Mouse (Mus musculus) layer of hippocampus, adult 8-10 months (tissue): ENCODE measurements around the gene Nol12. TPM values are rescaled to one million over a fixed set of nuclear protein-coding genes. Genes with fewer than 3 reads are reported as not detected.

Source experiments
- DNase-seq, 2 experiments: peaks; one replicate each; pipeline ENCODE4 v3.0.0; 2022; ENCODE audit warnings: low spot score in 2 of 2
- total RNA-seq, 4 experiments: library from RNA; stranded (reverse); gene quantifications; 2 replicates each; pipeline ENCODE4 v1.2.4; 2022

The Nol12 gene
- total RNA-seq, 4 experiments from 2014 or later = 34.4 to 41.8 (median 37.7) TPM

DNA sequence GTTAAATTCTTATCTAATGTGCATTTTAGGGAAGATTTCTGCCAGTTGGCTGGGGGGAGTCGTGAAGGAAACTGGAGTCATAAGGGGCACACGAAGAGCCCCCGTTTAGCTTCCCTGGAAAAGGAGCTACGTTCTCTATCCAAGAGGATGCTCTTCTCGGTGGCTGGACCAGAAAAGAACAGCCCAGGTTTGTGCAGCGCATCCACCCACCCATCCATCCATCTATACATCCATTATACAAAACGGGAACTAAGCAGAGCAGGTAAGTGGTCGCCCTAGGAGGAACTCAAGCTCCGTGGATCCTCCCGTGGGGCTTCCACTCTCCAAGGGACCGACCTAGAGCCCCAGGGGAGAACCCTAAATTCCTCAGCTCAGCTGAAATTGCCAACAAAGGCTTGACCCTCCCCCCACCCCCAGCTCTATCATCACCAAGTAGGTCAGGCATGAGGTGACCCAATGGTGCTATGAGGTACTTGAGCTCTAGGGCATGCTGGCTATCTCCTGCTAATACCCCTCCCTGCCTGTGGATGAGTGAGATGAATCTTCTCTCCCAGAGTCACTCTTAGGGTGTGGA lies 13.5 kb downstream of the Nol12 start:
- DNase-seq = no peak

DNA sequence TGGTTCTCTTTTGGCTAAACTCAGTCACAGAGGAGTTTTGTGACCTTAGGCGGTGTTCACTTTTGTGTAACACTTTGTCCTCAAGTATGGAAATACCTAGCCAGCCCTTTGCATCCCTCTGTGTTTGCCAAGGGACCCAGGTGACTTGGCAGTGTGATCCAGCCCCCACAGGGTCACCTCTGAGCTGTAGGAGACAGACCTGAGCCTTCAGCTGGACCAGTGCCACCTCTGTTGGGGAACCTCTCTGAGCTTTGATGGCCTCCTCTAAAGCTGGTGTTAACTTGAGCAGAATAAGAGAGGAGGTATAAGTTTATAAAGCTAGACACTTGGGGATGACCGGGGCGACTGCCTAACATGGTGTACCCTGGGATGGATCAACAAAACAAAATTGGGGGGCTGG lies 14.2 kb downstream of the Nol12 start:
- DNase-seq = no peak

DNA sequence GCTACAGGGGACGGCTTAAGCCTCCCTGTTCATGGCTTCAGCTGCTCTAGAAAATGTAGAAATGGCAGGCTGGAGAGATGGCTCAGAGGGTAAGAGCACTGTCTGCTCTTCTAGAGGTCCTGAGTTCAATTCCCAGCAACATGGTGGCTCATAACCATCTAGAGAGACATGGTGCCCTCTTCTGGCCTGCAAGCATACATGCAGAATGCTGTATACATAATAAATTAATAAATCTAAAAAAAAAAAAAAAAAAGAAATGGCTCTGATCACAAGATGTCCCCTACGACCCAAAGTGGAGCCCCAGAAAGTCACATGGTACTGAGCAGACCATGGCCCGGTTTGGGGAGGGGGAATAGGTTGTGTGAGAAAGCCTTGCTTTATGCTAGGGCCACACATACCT lies 20.9 kb downstream of the Nol12 start:
- no peak for DNase-seq

DNA sequence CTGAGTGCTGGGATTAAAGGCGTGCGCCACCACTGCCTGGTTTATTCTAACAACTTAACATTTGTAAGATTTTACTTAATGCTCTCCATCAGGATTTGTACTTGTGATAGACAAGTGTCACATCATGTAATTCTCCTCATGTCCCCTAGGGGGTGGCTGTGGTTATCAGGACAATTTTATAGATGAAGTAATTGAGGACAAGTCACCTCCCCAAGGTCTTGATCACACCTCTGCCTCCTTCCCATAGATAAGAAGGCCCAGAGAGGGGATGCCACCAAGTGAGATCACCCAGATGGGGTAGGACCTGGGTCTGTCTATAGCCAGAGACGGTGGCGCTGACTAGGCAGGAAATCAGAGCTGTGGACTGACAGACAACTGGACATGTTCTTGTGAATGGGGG lies 21.6 kb downstream of the Nol12 start:
- DNase-seq = no peak

DNA sequence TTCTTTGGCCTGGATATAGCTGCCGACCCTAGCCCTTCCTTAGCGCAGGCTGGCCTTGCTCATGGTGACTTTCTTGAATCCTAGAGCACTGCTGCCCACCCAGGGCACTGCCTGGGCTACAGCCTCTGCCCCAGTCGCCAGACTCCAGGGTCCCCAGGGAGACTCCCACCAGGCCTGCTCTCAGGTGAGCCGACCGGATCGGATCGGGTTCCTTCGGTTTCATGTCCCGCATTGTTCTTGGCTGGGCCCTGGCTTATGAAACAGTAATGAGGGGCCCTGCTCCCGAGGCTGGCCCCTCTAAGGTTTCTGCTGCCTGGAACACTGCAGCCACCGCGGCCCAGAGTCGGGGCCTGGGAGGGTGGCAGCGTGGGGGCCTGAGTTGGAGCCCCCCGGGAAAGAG lies 22.3 kb downstream of the Nol12 start:
- DNase-seq = no peak

DNA sequence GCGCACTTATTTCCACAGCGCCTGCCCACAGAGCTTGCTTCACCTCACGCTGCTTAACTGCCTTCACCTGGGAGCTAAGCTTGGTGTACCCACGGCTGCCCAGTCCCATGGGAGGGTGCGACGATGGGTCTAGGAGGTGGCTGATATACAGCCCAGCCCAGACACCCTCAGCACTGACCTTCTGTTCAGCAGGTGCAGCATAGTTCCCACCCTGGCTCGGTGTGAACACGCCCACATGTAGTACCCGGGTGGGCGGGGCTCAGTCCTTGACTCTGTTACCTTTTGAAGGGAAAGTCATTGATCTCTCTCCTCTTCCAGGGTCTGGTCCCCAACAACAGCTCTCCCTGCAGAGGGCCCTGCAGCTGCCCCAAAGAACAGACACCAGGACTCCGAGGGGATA lies 24.8 kb downstream of the Nol12 start:
- DNase-seq = no peak

DNA sequence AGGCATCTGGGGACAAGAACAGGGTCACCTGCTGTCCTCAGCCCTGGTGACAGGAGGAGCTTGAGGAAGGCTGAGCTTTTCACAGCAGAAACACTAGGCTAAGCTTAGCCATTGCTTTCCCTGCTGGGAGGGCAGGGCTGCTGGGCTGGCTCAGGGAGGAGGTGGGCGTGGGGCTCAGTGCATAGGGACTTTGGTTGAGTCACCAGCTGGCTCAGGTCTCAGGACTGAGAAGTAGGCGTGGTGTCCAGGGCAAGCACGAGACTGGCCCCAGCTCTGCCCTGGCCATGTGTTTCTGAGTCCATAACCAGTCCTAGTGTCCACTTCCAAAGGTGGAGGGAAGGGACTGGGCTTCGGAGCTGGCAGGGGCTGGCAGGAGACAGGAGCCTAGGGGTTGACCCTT lies 25.4 kb downstream of the Nol12 start:
- DNase-seq = no peak

DNA sequence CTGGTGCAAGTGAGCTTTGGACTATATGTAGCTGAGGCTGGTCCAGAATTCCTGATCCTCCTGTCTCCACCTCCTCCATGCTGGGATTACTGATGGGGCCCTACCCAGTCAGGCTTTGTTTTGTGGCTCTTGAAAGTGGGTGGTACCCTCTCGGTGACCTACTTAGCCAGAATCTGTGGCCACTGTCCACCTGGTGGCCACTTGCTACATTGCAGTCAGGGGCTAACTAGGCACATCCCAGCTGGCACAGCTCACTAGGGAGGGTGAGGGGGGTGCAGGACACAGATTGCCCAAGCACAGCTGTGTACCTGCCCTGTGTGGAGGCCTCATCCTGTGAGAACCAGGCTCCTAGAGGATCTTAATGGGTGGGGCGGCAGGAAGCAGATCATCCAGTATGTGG lies 28.2 kb downstream of the Nol12 start:
- peak in 1 of 2 experiments; percentile 25 for DNase-seq

DNA sequence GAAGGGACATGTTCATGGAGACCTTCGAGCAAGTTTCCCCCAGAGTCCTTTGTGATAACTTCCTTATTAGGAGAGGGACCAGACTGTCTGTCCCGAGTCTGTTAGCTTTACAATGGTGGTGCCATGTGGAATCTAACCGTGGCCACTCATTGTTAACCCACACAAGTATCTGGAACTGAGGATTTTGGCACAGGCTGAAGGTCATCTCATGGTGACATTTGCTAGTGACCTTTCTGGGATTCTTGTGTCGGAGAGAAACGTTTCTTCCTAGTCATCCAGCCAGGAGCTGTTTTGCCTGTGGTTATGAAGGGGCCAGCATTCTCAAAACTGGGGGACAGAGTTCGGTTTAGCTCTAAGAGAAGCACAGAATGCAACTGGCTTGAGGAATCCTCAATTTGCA lies 36.9 kb downstream of the Nol12 start:
- DNase-seq = no peak

DNA sequence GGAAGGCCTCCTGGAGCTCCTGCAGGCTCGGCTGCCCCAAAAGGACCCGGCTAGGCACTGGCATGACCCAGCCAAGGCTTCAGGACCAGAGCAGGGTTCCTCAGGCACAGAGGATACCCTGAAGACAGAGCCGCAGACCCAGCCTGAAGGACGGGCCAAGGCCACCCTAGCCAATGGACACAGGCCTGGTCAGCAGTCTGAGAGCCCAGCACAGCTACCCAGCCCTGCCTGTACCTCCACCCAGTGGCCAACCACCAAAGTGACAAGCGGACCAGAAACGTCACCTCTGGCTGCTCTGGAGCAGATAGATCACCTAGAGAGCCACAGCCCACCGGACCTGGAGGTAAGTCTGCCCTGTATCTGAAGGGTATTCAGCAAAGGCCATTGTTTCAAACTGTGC lies 39.2 kb downstream of the Nol12 start:
- DNase-seq = no peak

DNA sequence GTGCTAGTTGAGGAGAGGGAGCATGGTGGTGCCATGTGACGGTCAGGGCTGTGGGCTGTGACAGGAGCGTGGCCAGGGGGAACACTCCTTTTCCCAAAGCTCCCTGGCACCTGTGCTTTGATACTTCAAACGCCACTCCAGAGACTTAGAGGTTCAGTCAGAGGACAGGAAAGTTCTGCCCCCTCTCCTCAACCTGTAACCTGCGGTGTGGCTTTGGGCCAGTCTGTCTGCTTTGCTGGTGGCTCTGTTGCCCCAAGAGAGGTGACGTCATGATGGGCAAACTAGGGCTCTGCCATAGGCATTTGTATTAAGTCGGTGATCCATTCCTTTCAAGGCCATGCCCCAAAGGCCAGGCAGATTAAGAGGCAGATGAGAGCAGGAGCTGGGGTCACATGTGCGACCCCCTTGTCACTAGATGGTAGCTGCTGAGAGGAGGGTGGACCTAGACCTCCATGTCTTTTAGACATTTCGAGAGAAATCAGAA lies 43.0 kb downstream of the Nol12 start:
- no peak for DNase-seq

DNA sequence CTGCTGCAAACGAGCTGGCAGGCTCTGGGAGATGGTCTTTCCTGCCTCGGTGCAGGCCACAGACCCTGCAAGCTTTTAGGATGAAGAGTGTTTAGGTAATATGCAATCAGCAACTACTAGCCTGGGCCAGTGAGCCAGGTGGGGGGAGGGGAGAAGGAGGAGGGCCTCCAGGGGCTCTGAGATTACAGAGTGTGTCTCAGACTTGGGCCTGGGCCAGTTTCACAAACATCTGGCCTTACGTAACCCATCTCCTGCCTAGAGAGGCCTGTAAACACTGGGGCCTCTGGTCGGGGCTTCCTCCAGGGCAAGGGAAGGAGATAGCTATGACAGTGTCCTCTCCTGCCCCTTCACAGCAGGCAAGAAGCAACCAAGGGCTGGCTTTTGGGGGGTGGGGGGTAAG lies 44.1 kb downstream of the Nol12 start:
- DNase-seq = no peak

DNA sequence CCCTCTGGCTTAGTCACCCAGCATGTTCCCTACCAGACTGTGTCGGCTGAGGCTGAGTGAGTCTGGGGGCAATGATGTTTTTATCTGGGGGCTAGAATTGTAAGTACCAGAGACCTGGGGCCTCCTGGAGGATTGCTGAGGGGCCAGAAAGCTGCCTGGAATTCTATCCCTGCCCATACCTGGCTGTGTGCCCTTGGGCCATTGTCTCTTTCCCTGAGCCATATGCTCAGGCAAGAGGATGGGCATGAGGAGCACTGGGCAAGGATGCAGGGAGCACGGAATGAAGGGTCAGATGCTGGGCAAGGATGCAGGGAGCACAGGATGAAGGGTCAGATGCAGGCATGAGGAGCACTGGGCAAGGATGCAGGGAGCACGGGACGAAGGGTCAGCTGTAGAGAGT lies 45.4 kb downstream of the Nol12 start:
- no peak for DNase-seq

DNA sequence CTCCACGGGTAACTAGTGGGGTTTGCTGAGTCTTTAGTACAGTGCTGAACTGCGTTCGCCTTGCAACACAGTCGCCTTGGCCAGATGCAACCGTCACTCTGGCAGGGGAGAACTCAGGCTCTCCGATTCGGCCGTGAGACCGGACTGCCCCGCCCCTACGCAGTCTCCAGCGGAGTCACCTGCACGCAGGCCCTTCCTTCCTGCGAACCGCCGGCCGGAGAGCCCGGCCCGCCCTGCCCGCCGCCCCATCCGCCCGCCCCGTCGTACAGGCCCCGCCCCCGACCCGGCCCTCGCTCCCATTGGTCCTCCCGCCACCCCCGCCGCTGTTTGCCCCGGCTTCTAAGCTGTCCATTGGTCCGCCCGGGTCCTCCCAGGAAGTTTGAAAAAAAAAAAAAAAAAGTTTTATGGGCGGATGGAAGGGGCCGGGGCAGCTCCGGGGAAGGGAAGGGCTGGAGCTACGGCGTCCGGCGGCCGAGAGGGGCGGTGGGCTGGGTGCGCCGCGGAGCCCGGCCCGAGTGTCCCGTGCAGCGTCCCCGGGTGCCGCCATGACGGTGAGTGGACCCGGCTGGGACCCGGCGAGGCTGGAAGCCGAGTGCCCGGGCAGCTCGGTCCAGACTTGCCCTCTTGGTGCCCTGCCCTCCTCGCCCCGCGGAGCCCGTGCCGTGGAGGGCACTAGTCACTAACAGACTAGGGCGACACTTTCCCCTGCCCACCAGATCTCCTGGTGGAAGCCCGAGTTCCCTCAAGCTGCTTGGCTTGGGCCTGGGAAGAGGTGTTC lies 48.1 kb downstream of the Nol12 start:
- DNase-seq = peak in 1 of 2 experiments; percentile 33

DNA sequence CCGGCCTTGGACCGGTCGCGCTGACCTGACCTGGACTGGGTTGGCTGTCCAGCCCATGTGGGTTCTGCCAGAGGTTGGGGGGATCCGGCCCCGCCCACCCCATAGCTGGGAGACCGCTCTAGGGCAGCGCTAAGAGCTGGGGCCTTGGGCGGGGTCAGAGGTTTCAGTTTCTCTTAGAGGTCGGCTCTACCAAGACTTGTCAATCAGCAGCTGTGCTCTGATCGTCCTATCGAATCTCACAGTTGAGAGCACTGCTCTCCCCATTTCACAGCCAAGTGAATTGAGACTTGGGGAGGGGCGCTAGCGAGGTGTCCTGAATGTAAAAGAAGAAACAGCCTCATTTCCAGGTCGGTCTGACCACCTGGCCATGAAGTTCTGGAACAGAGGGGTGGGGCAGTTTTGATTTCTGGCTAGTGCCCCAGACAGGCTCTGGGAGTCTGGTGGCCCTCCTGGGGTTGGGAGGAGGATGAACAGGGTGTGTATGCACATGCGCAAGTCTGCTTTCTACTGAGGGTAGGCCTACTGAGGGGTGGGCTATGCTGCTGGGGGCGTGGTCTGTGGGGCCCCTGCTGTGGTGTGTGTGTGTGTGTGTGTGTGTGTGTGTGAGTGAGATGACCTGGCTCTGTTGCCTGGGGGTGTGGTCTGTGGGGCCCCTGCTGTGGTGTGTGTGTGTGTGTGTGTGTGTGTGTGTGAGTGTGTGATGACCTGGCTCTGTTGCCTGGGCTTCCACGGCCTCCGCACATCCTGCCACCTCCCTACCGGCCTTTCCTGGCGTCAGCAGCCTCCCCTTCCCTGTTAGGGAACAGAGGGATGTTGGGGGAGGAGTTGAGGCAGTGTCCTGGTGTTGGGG lies 48.9 kb downstream of the Nol12 start:
- DNase-seq = no peak

DNA sequence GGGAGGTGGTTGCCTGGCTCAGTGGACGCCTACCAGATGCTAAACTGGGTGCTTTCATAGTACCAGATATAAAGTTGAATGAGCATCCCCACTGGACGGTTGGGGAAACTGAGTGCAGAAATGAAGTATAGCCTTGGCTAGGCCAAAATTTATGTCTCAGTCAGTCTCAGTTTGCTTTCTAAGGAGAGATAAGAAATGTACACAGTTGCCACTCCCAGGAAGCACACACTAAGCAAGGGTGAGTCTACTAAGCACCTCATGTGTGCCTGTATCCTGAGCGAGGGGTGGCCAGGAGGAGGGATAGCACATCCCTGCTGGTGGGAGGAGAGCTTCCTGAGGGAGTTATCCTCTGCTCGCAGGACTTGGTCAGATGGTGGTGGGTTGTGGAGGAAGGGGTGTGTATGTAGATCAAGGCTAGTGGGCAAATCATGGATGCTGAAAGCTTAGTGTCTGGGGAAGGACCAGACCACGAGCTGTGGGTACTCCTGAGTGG lies 49.6 kb downstream of the Nol12 start:
- DNase-seq = no peak

DNA sequence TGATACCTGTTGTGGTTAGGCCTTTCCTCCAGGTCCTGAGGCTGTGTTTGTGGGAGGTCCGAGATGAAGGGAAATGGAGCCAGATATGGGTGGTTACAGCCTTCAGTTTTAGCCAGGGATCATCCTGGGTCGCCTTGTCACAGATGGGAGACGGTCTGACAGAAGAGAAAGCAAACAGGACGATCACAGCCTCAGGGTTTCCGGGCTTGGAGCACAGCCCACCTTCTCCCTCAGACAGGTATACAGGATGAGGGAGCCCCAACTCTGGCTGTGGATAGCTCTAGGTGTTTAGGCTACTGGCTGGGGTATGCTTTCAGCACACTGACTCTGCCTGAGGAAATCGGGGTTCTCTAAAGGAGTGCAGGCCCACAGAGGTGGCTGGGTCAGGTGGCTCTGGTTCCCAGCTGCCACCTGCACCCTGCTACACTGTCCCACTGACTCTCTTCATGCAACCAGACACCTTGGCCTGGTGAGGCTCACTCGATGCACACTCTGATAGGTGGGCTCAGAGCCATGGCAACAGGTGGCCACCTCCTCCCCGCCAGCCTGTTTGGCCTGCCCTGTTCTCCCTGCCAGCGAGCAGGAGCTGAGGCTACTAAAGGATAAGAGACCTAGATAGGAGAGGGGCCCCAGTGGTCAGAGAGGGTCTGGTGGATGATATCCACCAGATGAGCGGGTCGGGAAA lies 51.9 kb downstream of the Nol12 start:
- DNase-seq = no peak

DNA sequence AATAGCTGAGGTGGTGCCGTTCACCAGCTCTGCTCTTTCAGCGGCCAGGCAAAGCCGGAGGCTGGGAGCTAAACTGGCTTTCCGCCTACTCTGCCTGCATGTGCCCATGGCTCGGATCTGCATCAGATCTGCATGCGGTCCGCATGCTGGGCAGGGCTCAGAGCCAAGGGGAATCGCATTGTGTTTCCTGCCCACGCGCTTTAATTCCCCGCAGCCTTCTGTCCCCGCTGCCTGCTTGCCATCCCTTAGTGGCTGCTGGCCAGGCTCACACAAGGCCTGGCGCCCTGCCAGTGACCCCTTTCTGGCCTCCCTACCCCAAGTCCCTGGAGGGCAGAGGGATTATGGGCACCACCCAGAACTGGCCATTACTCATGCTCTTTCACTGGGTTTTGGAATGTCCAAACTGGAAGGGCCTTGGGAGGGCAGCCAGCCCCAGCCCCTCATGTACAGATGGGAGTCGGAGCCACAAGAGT lies 53.8 kb downstream of the Nol12 start:
- peak; percentile 91 to 94 for DNase-seq

DNA sequence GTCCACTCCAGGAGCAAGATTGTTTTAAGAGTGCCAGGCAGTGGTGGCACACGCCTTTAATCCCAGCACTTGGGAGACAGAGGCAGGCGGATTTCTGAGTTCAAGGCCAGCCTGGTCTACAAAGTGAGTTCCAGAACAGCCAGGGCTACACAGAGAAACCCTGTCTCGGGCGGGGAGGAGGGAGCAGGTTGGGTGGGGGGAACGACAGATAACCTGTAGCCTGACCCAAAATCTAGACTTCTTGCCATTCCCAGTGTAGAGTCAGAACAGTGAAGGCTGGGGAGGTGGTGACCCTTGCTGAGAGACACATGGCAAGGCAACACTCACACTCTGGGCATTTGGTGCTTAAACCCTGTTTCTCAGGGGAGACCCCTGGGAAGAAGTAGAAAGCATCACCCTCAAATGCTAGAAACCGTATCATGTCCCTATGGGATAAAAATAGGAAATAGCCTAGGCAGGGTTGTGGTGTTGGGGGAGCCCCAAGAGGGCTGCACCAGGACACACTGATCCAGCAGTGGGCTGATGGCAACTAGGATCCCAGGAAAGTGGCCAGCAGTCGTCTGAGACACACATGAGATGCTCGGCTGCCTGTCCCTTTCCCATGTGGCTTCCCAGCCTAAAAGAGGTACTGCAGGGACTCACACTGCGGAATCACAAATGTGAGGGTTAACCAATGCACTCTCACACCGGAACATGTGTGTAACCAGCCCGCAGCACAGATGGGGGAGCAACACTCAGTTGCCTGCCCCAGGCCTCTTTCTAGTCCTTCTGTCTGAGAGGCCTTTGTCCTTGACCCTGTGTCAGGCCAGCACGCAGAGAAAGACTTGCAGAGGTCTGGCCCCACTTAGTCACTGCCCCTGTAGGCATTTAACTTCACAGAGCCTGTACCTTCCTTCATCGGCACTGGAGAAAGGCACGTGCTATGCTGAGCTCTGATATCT lies 54.7 kb downstream of the Nol12 start:
- no peak for DNase-seq

DNA sequence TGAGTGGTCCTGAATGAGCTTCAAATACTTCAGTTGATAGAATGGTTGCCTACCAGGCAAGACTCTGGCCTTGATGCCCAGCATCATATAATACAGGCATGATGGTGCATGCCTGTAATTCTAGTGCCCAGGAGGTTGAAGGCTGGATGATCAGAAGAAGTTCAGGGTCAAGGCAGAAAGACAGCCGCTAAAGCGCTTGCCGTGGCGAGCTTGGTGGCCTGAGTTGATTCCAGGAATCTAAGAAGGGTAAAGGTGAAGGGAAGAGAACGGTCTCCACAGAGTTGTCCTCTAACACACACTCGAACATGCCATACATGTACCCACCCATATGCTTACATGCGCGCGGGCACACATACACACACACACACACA lies 55.3 kb downstream of the Nol12 start:
- no peak for DNase-seq
